Mouse (Mus musculus): ENCODE results near the gene Slc7a5. TPM values are rescaled to one million over a fixed set of nuclear protein-coding genes. Genes with fewer than 3 reads are reported as not detected.
A peak's percentile ranks its signal among the peaks of the same experiment; 100 is the strongest.

Gene Slc7a5
- polyA plus RNA-seq, 1 experiment from 2014 or later = 17.3 TPM

DNA sequence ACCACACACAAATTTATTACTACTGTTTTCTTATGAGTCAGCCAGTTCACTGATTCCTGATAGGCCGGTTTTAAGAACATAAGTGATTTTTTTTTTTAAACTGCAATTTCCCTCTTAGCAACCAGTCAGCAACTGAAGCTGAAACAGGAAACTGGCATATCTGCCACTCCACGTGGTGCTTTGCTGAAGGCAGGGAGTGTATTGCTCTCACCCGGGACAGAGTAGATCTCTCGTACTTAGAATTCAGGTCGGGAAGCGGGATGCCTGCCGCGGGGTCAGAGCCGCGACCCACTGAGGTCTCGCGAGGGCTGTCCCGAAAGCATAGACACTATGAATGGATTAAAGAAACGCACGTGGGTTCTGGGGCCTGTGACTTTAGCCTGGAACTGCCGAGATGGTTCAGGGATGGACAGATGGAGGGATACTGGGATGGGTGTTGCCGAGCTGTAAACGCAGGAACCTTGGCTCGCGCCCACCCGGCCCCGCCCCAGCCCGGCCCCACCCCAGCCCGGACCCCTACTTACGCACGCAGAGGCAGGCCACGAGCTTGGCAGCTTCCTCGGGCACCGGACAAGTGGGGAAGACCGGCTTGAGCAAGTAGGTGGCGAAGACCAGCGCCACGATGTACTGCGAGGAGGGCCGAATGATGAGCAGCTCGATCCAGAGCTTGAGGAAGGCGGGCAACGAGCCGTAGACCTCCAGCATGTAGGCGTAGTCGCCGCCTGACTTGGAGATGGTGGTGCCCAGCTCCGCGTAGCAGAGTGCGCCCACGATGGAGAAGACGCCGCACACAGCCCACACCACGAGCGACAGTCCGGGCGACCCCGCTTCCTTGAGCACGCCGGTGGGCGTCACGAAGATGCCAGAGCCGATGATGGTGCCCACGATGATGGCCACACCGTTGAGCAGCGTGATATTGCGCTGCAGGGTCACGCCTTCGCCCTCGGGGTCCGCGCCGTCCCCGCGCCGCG is 667 bp downstream of the Slc7a5 start:
- peaks cover 55% of the 10 kb centered on the region for H3K4me1 ChIP-seq
- ATAC-seq (ENCODE audit: extremely low read depth, insufficient number of reproducible peaks, low FRiP score, low TSS enrichment) = no peak
- peak overlapping the region; percentile 86 for H3K9ac ChIP-seq

DNA sequence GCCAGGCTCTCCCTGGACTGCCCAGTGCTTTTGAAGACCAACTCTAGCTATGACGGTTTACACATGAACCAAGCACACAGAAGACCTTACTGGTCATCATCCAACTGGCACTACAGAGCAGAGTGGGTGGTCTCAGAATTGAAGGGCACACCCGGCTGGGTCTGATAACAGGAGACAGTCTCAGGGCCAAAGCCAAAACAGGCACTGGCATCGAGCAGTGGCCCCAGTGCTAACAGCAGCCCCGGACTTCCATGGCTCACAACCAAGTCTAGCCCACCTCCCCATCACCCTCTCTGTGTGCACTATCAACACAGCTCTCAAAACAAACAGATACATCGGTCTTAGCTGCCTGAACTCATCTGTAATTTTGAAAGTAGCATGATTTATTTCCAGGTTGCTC is 1.6 kb downstream of the Slc7a5 start:
- 21% methylated on average over 5 of the region's 5 CpGs for WGBS
- Histone ChIP-seq H3K9me3 (no peaks in the 10 kb centered on the region), H3K4me2 (peak overlapping the region; percentile 95), H3K4me1 (peaks cover 65% of the 10 kb centered on the region), H3K27me3 (replicated peaks) (peaks cover 16% of the 10 kb centered on the region), H3K36me3 (no peaks in the 10 kb centered on the region), H3K4me3 (peak overlapping the region; percentile 83), H3K27ac (replicated peaks) (no peak overlapping the region), H3K9ac (peak overlapping the region; percentile 86)
- ATAC-seq (ENCODE audit: extremely low read depth, insufficient number of reproducible peaks, low FRiP score, low TSS enrichment) = no peak

More for the DNA sequence above, 667 bp downstream of the Slc7a5 start:
- Histone ChIP-seq H3K4me2 (peak overlapping the region; percentile 95), H3K27me3 (replicated peaks) (peaks cover 23% of the 10 kb centered on the region), H3K4me3 (peak overlapping the region; percentile 83), H3K27ac (replicated peaks) (peak overlapping the region; percentile 22; the same call in 1 of the 2 replicates), H3K9me3 (no peaks in the 10 kb centered on the region), H3K36me3 (no peaks in the 10 kb centered on the region)
- WGBS = under 1% methylated on average over 72 of the region's 72 CpGs

- H3K9me3 ChIP-seq = no peaks in the 10 kb centered on the region
- peak overlapping the region; percentile 86 for H3K9ac ChIP-seq
- peaks cover 65% of the 10 kb centered on the region for H3K4me1 ChIP-seq
- H3K4me2 ChIP-seq = peak overlapping the region; percentile 95
- ATAC-seq (ENCODE audit: extremely low read depth, insufficient number of reproducible peaks, low FRiP score, low TSS enrichment) = no peak
- 60% methylated on average over 1 of the region's 1 CpGs for WGBS
- no peaks in the 10 kb centered on the region for H3K36me3 ChIP-seq
- peak overlapping the region; percentile 83 for H3K4me3 ChIP-seq
- peaks cover 12% of the 10 kb centered on the region for H3K27me3 ChIP-seq (replicated peaks)
- no peak overlapping the region for H3K27ac ChIP-seq (replicated peaks)
Measured at GRCm38 (mm10) chr8:121905420-121905819, 2.1 kb downstream of the Slc7a5 start.

GRCm38 (mm10) chr8:121904999-121905398 is 2.5 kb downstream of the Slc7a5 start:
- Histone ChIP-seq H3K4me2 (peak overlapping the region; percentile 95), H3K9ac (peak overlapping the region; percentile 86), H3K9me3 (no peaks in the 10 kb centered on the region), H3K4me1 (peaks cover 65% of the 10 kb centered on the region), H3K4me3 (peak overlapping the region; percentile 83), H3K27ac (replicated peaks) (no peak overlapping the region), H3K27me3 (replicated peaks) (peaks cover 12% of the 10 kb centered on the region), H3K36me3 (no peaks in the 10 kb centered on the region)
- 85% methylated on average over 9 of the region's 9 CpGs for WGBS
- no peak for ATAC-seq (ENCODE audit: extremely low read depth, insufficient number of reproducible peaks, low FRiP score, low TSS enrichment)

DNA sequence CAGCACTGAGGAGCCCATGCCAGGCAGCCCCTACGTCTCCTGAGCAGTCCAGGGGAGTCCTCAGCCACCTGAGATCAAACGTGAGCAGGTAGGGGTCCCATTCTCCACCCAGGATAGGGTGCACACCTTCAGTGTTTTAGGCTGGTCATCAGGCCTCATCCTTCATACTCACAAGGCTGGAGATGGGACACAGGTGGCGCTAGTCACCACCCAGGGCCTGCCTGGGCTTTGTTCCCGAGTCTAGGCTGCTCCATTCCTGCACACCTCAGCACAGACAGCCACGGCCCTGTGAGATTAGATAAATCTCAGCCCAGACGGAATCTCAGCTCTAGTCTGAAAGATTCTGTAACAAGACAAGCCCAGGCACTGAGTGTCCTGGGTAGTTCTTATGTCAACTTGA is 3.5 kb downstream of the Slc7a5 start:
- peak overlapping the region; percentile 95 for H3K4me2 ChIP-seq

DNA sequence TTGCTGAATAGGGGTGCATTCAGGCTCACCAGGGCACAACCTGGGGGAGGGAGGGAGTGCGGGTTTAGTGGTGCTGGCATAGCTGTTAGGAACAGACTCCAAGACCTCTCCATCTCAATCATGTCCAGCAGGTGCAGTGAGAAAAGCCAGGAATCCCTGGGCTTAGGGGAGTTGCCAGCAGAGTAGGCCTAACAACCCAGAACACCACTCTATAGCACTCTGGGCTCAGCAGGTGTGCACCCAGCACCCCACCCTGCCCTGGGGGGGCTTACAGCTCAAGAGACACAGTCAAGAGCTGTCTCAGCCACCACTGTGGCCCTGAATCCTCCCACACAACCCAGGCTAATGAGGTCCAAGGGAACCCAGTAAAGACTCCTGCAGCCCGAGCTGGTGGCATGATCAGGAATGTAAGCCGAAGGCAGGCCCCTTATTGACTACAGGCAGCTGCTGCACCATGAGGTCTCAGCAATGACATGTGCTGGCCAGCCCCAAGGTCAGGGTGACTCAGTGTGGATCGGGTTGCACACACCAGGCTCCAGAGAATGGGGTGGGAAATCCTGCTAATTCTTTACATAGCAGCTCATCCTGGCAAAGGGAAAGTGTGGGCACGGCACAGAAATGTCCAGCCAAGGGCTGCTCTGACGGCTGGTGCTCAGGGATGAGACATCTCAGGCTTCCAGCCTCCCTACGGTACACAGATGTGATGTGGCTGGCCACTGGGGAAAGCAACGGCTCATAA is 5.8 kb downstream of the Slc7a5 start:
- Histone ChIP-seq H3K4me2 (peak overlapping the region; percentile 14), H3K4me1 (peaks cover 81% of the 10 kb centered on the region), H3K9ac (peak overlapping the region; percentile 72), H3K27ac (replicated peaks) (peak overlapping the region; percentile 74), H3K9me3 (no peaks in the 10 kb centered on the region), H3K27me3 (replicated peaks) (no peaks in the 10 kb centered on the region), H3K36me3 (no peaks in the 10 kb centered on the region), H3K4me3 (no peak overlapping the region)
- no peak for ATAC-seq (ENCODE audit: extremely low read depth, insufficient number of reproducible peaks, low FRiP score, low TSS enrichment)
- WGBS = 35% methylated on average over 8 of the region's 8 CpGs

More for the DNA sequence above, 3.5 kb downstream of the Slc7a5 start:
- Histone ChIP-seq H3K4me1 (peaks cover 71% of the 10 kb centered on the region), H3K27me3 (replicated peaks) (peaks cover 11% of the 10 kb centered on the region), H3K4me3 (peak overlapping the region; percentile 83; the same call in 1 of the 2 replicates), H3K36me3 (no peaks in the 10 kb centered on the region), H3K9ac (peak overlapping the region; percentile 16; the same call in 1 of the 2 replicates), H3K27ac (replicated peaks) (no peak overlapping the region), H3K9me3 (no peaks in the 10 kb centered on the region)
- no peak for ATAC-seq (ENCODE audit: extremely low read depth, insufficient number of reproducible peaks, low FRiP score, low TSS enrichment)
- WGBS = 48% methylated on average over 6 of the region's 6 CpGs

GRCm38 (mm10) chr8:121899180-121900044 is 8.1 kb downstream of the Slc7a5 start:
- peak; percentile 69 for ATAC-seq (ENCODE audit: extremely low read depth, insufficient number of reproducible peaks, low FRiP score, low TSS enrichment)
- 0 out of 2 replicates have a peak overlapping the region, but pooled peaks have one; percentile 12 for H3K4me3 ChIP-seq
- H3K36me3 ChIP-seq = peaks cover 12% of the 10 kb centered on the region
- H3K4me2 ChIP-seq = peak overlapping the region; percentile 56
- H3K9ac ChIP-seq = peak overlapping the region; percentile 56
- WGBS = 75% methylated on average over 18 of the region's 18 CpGs
- H3K27ac ChIP-seq (replicated peaks) = peak overlapping the region; percentile 89
- peaks cover 68% of the 10 kb centered on the region for H3K4me1 ChIP-seq
- H3K9me3 ChIP-seq = no peaks in the 10 kb centered on the region
- H3K27me3 ChIP-seq (replicated peaks) = no peaks in the 10 kb centered on the region

GRCm38 (mm10) chr8:121898401-121898931 is 9.0 kb downstream of the Slc7a5 start:
- Histone ChIP-seq H3K27ac (replicated peaks) (peak overlapping the region; percentile 89), H3K9me3 (no peaks in the 10 kb centered on the region), H3K4me2 (peak overlapping the region; percentile 56), H3K4me1 (peaks cover 61% of the 10 kb centered on the region), H3K9ac (peak overlapping the region; percentile 63), H3K4me3 (peak overlapping the region; percentile 23), H3K27me3 (replicated peaks) (no peaks in the 10 kb centered on the region), H3K36me3 (peaks cover 16% of the 10 kb centered on the region)
- WGBS = 5% methylated on average over 4 of the region's 4 CpGs
- peak; percentile 72 for ATAC-seq (ENCODE audit: extremely low read depth, insufficient number of reproducible peaks, low FRiP score, low TSS enrichment)

- Histone ChIP-seq H3K9ac (peak overlapping the region; percentile 63), H3K27me3 (replicated peaks) (no peaks in the 10 kb centered on the region), H3K4me3 (peak overlapping the region; percentile 23), H3K4me2 (peak overlapping the region; percentile 56), H3K9me3 (no peaks in the 10 kb centered on the region), H3K4me1 (peaks cover 66% of the 10 kb centered on the region), H3K36me3 (peaks cover 16% of the 10 kb centered on the region), H3K27ac (replicated peaks) (peak overlapping the region; percentile 89)
- no peak for ATAC-seq (ENCODE audit: extremely low read depth, insufficient number of reproducible peaks, low FRiP score, low TSS enrichment)
- WGBS = 30% methylated on average over 7 of the region's 7 CpGs
Measured at GRCm38 (mm10) chr8:121897871-121898381, 9.6 kb downstream of the Slc7a5 start.

GRCm38 (mm10) chr8:121897205-121897604 is 10.3 kb downstream of the Slc7a5 start:
- Histone ChIP-seq H3K4me2 (peak overlapping the region; percentile 56), H3K4me3 (no peak overlapping the region), H3K4me1 (peaks cover 62% of the 10 kb centered on the region), H3K9me3 (no peaks in the 10 kb centered on the region), H3K9ac (peak overlapping the region; percentile 63), H3K27me3 (replicated peaks) (no peaks in the 10 kb centered on the region), H3K27ac (replicated peaks) (peak overlapping the region; percentile 89), H3K36me3 (peaks cover 16% of the 10 kb centered on the region)
- 77% methylated on average over 9 of the region's 9 CpGs for WGBS
- ATAC-seq (ENCODE audit: extremely low read depth, insufficient number of reproducible peaks, low FRiP score, low TSS enrichment) = no peak

All from heart, embryonic 13.5 days (tissue).